Mouse (Mus musculus) neutrophil, adult 5-6 weeks (primary cell): ENCODE measurements around the gene Cdhr3. TPM values are rescaled to one million over a fixed set of nuclear protein-coding genes. Genes with fewer than 3 reads are reported as not detected.
"Not testable (repeated sequence)": the region's sequence is repeated elsewhere in the genome, so short reads cannot be mapped to it uniquely, and the experiment has no call there.

ENCODE experiments used
- ATAC-seq: fragments of 151-379, 151-347 bp; 2 replicates; pipeline ENCODE4 v1.8.0; 2017; ENCODE audit warnings: mild to moderate bottlenecking, moderate TSS enrichment; ENCODE audit not compliant: insufficient number of reproducible peaks, poor library complexity, low FRiP score, severe bottlenecking; ENCODE audit errors: extremely low read depth
- total RNA-seq: library from RNA; stranded (forward); fragments of 200-1000 nt; gene quantifications from 2 replicates; pipeline ENCODE4 v1.2.3, GENCODE M21; 2017

Cdhr3 gene
- total RNA-seq, 1 experiment from 2014 or later: not detected

GRCm38 (mm10) chr12:33016824-33017705, 75.6 kb downstream of the Cdhr3 start:
- ATAC-seq: peak; percentile 84

- no peak for ATAC-seq
These were observed 77.6 kb downstream of the Cdhr3 start for GRCm38 (mm10) chr12:33015103-33015502.

- no peak for ATAC-seq
These were observed 78.5 kb downstream of the Cdhr3 start for GRCm38 (mm10) chr12:33014050-33014796.

GRCm38 (mm10) chr12:33010026-33010425, 82.6 kb downstream of the Cdhr3 start:
- ATAC-seq: peak; percentile 93

GRCm38 (mm10) chr12:33009206-33009966, 83.3 kb downstream of the Cdhr3 start:
- ATAC-seq: no peak

- ATAC-seq: no peak
These were observed 84.2 kb downstream of the Cdhr3 start for GRCm38 (mm10) chr12:33008305-33009110.

- ATAC-seq: no peak
These were observed 85.5 kb downstream of the Cdhr3 start for GRCm38 (mm10) chr12:33007176-33007575.

GRCm38 (mm10) chr12:33005858-33006257, 86.8 kb downstream of the Cdhr3 start:
- no peak for ATAC-seq

GRCm38 (mm10) chr12:33003339-33003965, 89.2 kb downstream of the Cdhr3 start:
- no peak for ATAC-seq

GRCm38 (mm10) chr12:33000402-33000801, 92.3 kb downstream of the Cdhr3 start:
- no peak for ATAC-seq

GRCm38 (mm10) chr12:32999778-33000177, 92.9 kb downstream of the Cdhr3 start:
- not testable (repeated sequence) for ATAC-seq

- ATAC-seq: peak; percentile 21; the same call in 1 of the 2 replicates
These were observed 93.9 kb downstream of the Cdhr3 start for GRCm38 (mm10) chr12:32998766-32999165.

GRCm38 (mm10) chr12:32995081-32995834, 97.4 kb downstream of the Cdhr3 start:
- 0 out of 2 replicates have a peak, but pooled peaks have one; percentile 20 for ATAC-seq

GRCm38 (mm10) chr12:32994081-32994480, 98.6 kb downstream of the Cdhr3 start:
- ATAC-seq: peak; percentile 76

- no peak for ATAC-seq
These were observed 102.9 kb downstream of the Cdhr3 start for GRCm38 (mm10) chr12:32989731-32990130.

- ATAC-seq: no peak
These were observed 106.4 kb downstream of the Cdhr3 start for GRCm38 (mm10) chr12:32986284-32986683.
